In the genomic region with DNA sequence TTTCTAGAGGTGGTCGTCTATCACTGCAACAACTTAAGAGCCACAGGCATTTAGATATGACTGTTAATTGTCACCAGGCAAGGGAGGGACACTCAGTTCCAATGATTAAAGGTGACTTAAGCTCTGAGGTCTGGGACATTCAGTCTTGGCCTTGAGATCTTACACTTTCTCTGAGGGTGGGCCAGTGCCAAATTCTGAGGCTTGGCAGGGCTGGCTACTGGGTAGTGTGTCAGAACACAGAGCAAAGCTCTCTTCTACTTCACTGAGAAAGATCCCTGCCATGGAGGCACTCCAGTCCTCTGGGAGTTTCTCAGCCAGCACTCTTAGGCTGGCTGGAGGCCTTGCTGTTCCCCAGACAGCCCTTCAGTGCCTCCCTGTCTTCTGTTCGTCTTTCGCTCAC, we compare ENCODE assay signal across 16 mouse cellular contexts. TPM values are rescaled to one million over a fixed set of nuclear protein-coding genes. Genes with fewer than 3 reads are reported as not detected.
DNase-seq lines count a peak whose midpoint lies in the region; ATAC-seq and TF ChIP-seq lines count a peak whose summit lies in the region.
"Had no signal": no experiment of that assay in that cellular context is flagged by ENCODE, and none has a peak within 500 bp of the region (broad histone marks: within the 10 kb centered on the region; RNA-seq: fewer than 3 reads in every experiment).

No protein-coding gene starts in this region.

- no peaks in the 10 kb centered on the region for H3K4me1 ChIP-seq in hindbrain, postnatal 0 days (ENCODE audit: insufficient read depth, low read length)
- H3K4me1 ChIP-seq in hindbrain, embryonic 13.5 days (replicated peaks), result no peaks in the 10 kb centered on the region
- H3K4me1 ChIP-seq: liver, embryonic 15.5 days; neural tube, embryonic 12.5 days had no signal

- H3K36me3 ChIP-seq in hindbrain, postnatal 0 days (ENCODE audit: insufficient read depth, low read length), result no peaks in the 10 kb centered on the region
- H3K36me3 ChIP-seq in hindbrain, embryonic 13.5 days, result no peaks in the 10 kb centered on the region
- H3K36me3 ChIP-seq: limb, embryonic 10.5 days; liver, embryonic 15.5 days; midbrain, embryonic 12.5 days; neural tube, embryonic 12.5 days had no signal

- no peak overlapping the region for H3K4me3 ChIP-seq in hindbrain, postnatal 0 days (ENCODE audit: low read length)
- H3K4me3 ChIP-seq in hindbrain, embryonic 13.5 days, result no peak overlapping the region
- H3K4me3 ChIP-seq: limb, embryonic 10.5 days; liver, embryonic 15.5 days; midbrain, embryonic 12.5 days; neural tube, embryonic 12.5 days had no signal

- H3K4me2 ChIP-seq in hindbrain, postnatal 0 days (ENCODE audit: low read depth, low read length), result no peak overlapping the region
- H3K4me2 ChIP-seq in hindbrain, embryonic 13.5 days, result no peak overlapping the region
- H3K4me2 ChIP-seq: liver, embryonic 15.5 days; midbrain, embryonic 12.5 days; neural tube, embryonic 12.5 days had no signal

- H3K9ac ChIP-seq in hindbrain, postnatal 0 days (replicated peaks; ENCODE audit: low read length), result no peak overlapping the region
- H3K9ac ChIP-seq in hindbrain, embryonic 13.5 days, result no peak overlapping the region
- H3K9ac ChIP-seq: liver, embryonic 15.5 days; midbrain, embryonic 12.5 days; neural tube, embryonic 12.5 days had no signal

- H3K9me3 ChIP-seq in hindbrain, postnatal 0 days (ENCODE audit: low read length), result no peaks in the 10 kb centered on the region
- H3K9me3 ChIP-seq in hindbrain, embryonic 13.5 days, result no peaks in the 10 kb centered on the region
- H3K9me3 ChIP-seq: limb, embryonic 10.5 days; liver, embryonic 15.5 days; midbrain, embryonic 12.5 days; neural tube, embryonic 12.5 days had no signal

- 48% methylated on average over 3 of the region's 3 CpGs for WGBS in hindbrain, postnatal 0 days
- 45% methylated on average over 3 of the region's 3 CpGs for whole genome bisulfite sequencing in hindbrain, embryonic 13.5 days

- intact Hi-C loops in gastrocnemius, postnatal 14 days (cut with DNase I; ENCODE audit: low total_unique reads), result no loop called here

- ATAC-seq in hindbrain, postnatal 0 days, result peak; percentile 49; the same call in 1 of the 2 replicates
- no peak for ATAC-seq in hindbrain, embryonic 13.5 days (ENCODE audit: low FRiP score)
- ATAC-seq in activated CD4-positive, CD25-positive, alpha-beta regulatory T cell, adult 4 months, result no peak

- no peak overlapping the region for H3K27ac ChIP-seq in hindbrain, postnatal 0 days
- H3K27ac ChIP-seq in hindbrain, embryonic 13.5 days, result no peak overlapping the region
- H3K27ac ChIP-seq: limb, embryonic 10.5 days; liver, embryonic 15.5 days; midbrain, embryonic 12.5 days; neural tube, embryonic 12.5 days had no signal

- TF ChIP-seq CTCF in hindbrain, postnatal 0 days (IDR thresholded peaks at IDR 0.05; ENCODE audit: low read depth), result no peak

- peak; percentile 20 to 40 for DNase-seq in cerebellum, postnatal 10 days
- DNase-seq in cerebellum, adult 18-20 months, result no peak
- peak; percentile 16 for DNase-seq in hindbrain, postnatal 0 days (ENCODE audit: low spot score)
- peak; percentile 74 for DNase-seq in adrenal gland, postnatal 10 days
- peak; percentile 66 for DNase-seq in gastrocnemius, postnatal 14 days
- DNase-seq in retina, postnatal 1 day, result no peak
- DNase-seq: cerebellum, adult 8-10 months had no signal

- H3K27me3 ChIP-seq in hindbrain, postnatal 0 days (ENCODE audit: insufficient read depth, low read length), result no peaks in the 10 kb centered on the region
- H3K27me3 ChIP-seq in hindbrain, embryonic 13.5 days, result no peaks in the 10 kb centered on the region
- H3K27me3 ChIP-seq: liver, embryonic 15.5 days; midbrain, embryonic 12.5 days; neural tube, embryonic 12.5 days had no signal

RNA-seq across cellular contexts. Expression of a gene that starts 55.6 kb away (rescaled TPM):
- not detected in 2 replicates for total RNA-seq in hindbrain, postnatal 0 days (2014; rRNA removed)
- not detected in 2 replicates for polyA plus RNA-seq in hindbrain, postnatal 0 days (2015; fragmentation: Nextera tagmentation; extraction: Ambion mirVana)
- polyA plus RNA-seq in hindbrain, embryonic 13.5 days (2015; fragmentation: Nextera tagmentation; extraction: Ambion mirVana), result not detected in 2 replicates
- total RNA-seq in adrenal gland, postnatal 10 days (2021), result not detected
- not detected for total RNA-seq in gastrocnemius, postnatal 14 days (2021)
- not detected for polyA plus RNA-seq in activated CD4-positive, CD25-positive, alpha-beta regulatory T cell, adult 4 months (2017; shearing (Covaris generic))
- polyA plus RNA-seq: heart, embryonic 16.5 days; kidney, embryonic 16.5 days; limb, embryonic 10.5 days; liver, embryonic 15.5 days; midbrain, embryonic 12.5 days; neural tube, embryonic 12.5 days; testis, adult 2 months had no signal

Comparison
In these comparisons a context has a peak if more than half of its experiments do, and no peak if none do; other contexts are left out.
1. DNase-seq: peak in cerebellum, postnatal 10 days (2 of 2), hindbrain, postnatal 0 days (single experiment), adrenal gland, postnatal 10 days (single experiment) and gastrocnemius, postnatal 14 days (single experiment); none in cerebellum, adult 18-20 months (0 of 2) and retina, postnatal 1 day (single experiment).